ENCODE assay signal across 8 mouse cellular contexts in the genomic region with DNA sequence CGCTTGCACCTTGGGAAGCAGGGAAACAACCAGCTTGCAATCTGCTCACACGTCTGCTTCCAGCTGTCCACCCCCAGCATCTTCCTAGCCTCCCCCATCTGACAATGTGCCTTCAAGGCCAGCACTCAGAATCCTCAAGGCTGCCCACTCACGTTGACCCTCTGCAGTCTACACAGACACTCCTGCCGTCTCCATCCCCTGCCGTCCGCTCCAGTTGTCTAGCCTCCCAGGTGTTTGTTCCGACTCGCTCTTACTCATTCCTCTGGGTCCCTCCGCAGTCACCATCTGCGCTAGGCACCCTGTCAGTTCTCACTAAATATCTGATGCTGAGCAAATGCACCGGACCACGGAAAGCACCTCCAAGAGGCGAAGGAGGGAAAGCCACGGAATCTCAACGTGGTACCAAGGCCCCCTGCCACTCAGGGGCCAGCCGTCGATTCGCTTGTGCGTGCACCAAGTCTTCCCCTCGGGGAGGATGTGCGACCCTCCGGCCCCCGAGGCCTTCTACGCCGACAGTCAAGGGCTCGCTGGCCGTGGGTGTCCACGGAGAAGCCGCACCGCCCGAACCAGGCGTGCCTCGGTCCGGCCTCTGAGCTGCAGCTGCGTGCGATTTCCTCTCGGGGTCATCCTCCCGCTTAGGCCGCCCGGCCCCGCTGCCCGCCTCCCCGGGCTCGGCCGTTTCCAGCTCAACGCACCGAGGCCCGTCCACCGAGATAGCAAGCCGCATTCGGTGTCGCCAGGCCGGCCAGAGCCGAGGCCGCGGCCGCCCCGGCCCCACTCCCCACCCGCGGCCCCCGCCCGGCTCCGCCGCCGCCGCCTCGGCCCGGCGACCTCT. TPM values are rescaled to one million over a fixed set of nuclear protein-coding genes. Genes with fewer than 3 reads are reported as not detected.
DNase-seq lines count a peak whose midpoint lies in the region; ATAC-seq and TF ChIP-seq lines count a peak whose summit lies in the region.

No protein-coding gene starts in this region.

- H3K27me3 ChIP-seq in forebrain, embryonic 13.5 days, result no peaks in the 10 kb centered on the region
- H3K27me3 ChIP-seq in heart, postnatal 0 days (ENCODE audit: control insufficient read depth, insufficient read depth, low read length), result no peaks in the 10 kb centered on the region
- no peaks in the 10 kb centered on the region for H3K27me3 ChIP-seq in liver, embryonic 13.5 days
- no peaks in the 10 kb centered on the region for H3K27me3 ChIP-seq in splenic B cell, adult 2 months (ENCODE audit: control insufficient read depth, insufficient read depth, low read length, poor library complexity, severe bottlenecking)

- no peaks in the 10 kb centered on the region for H3K36me3 ChIP-seq in forebrain, embryonic 13.5 days (ENCODE audit: poor library complexity, severe bottlenecking)
- H3K36me3 ChIP-seq in heart, postnatal 0 days (replicated peaks; ENCODE audit: control insufficient read depth, insufficient read depth, low read length), result no peaks in the 10 kb centered on the region
- H3K36me3 ChIP-seq in liver, embryonic 13.5 days, result no peaks in the 10 kb centered on the region
- H3K36me3 ChIP-seq in splenic B cell, adult 2 months (ENCODE audit: control insufficient read depth, insufficient read depth, low read length, poor library complexity, severe bottlenecking), result no peaks in the 10 kb centered on the region

- DNase-seq in heart, postnatal 0 days (ENCODE audit: low spot score), result peak; percentile 67
- peak; percentile 43 to 75 for DNase-seq in kidney, postnatal 36 days
- DNase-seq in liver, embryonic 13.5 days, result peak; percentile 36
- DNase-seq in natural killer cell, adult 2 months (ENCODE audit: low spot score in 2 of 2), result peak; percentile 53 to 56
- peak; percentile 59 for DNase-seq in splenic B cell, adult 2 months (ENCODE audit: low read depth, low spot score)

- TF ChIP-seq EP300 in heart, postnatal 0 days (IDR thresholded peaks at IDR 0.05; ENCODE audit: low read depth), result no peak

- H3K9ac ChIP-seq in forebrain, embryonic 13.5 days, result peak overlapping the region; percentile 89
- H3K9ac ChIP-seq in heart, postnatal 0 days (replicated peaks; ENCODE audit: low read depth, low read length), result peak overlapping the region; percentile 97
- peak overlapping the region; percentile 89 for H3K9ac ChIP-seq in liver, embryonic 13.5 days

- H3K9me3 ChIP-seq in forebrain, embryonic 13.5 days (replicated peaks), result no peaks in the 10 kb centered on the region
- no peaks in the 10 kb centered on the region for H3K9me3 ChIP-seq in heart, postnatal 0 days (replicated peaks; ENCODE audit: control insufficient read depth, low read length)
- H3K9me3 ChIP-seq in liver, embryonic 13.5 days (replicated peaks), result no peaks in the 10 kb centered on the region

- ATAC-seq in CD4-positive, CD25-positive, alpha-beta regulatory T cell, adult 4 months, result peak; percentile 46
- ATAC-seq in cerebellum, adult (ENCODE audit: insufficient number of reproducible peaks, low FRiP score, low TSS enrichment), result peak; percentile 57; the same call in 1 of the 2 replicates
- peak; percentile 59 for ATAC-seq in forebrain, embryonic 13.5 days
- peak; percentile 57 for ATAC-seq in heart, postnatal 0 days (ENCODE audit: insufficient read depth, low read depth)
- peak; percentile 30 for ATAC-seq in liver, embryonic 13.5 days (ENCODE audit: low read depth)

- H3K4me2 ChIP-seq in forebrain, embryonic 13.5 days, result peak overlapping the region; percentile 79
- H3K4me2 ChIP-seq in heart, postnatal 0 days (ENCODE audit: low read depth, low read length), result peak overlapping the region; percentile 79
- H3K4me2 ChIP-seq in liver, embryonic 13.5 days, result peak overlapping the region; percentile 99

- TF ChIP-seq CTCF in heart, postnatal 0 days (IDR thresholded peaks at IDR 0.05; ENCODE audit: low read depth), result peak; percentile 23; the same call in 1 of the 2 replicates

- under 1% methylated on average over 57 of the region's 69 CpGs for WGBS in forebrain, embryonic 13.5 days
- WGBS in heart, postnatal 0 days, result 2% methylated on average over 56 of the region's 69 CpGs
- WGBS in liver, embryonic 13.5 days (ENCODE audit: insufficient replicate concordance), result 2% methylated on average over 69 of the region's 69 CpGs

- H3K4me1 ChIP-seq in forebrain, embryonic 13.5 days, result peaks cover 22% of the 10 kb centered on the region
- peaks cover 8% of the 10 kb centered on the region; the same call in 1 of the 2 replicates for H3K4me1 ChIP-seq in heart, postnatal 0 days (ENCODE audit: control insufficient read depth, insufficient read depth)
- H3K4me1 ChIP-seq in liver, embryonic 13.5 days (replicated peaks), result peaks cover 42% of the 10 kb centered on the region

- peak overlapping the region; percentile 92 for H3K27ac ChIP-seq in forebrain, embryonic 13.5 days
- H3K27ac ChIP-seq in heart, postnatal 0 days (ENCODE audit: low read depth), result peak overlapping the region; percentile 99
- H3K27ac ChIP-seq in liver, embryonic 13.5 days, result peak overlapping the region; percentile 90

- H3K4me3 ChIP-seq in forebrain, embryonic 13.5 days, result peak overlapping the region; percentile 76
- peak overlapping the region; percentile 90 for H3K4me3 ChIP-seq in heart, postnatal 0 days (ENCODE audit: low read depth, low read length)
- H3K4me3 ChIP-seq in liver, embryonic 13.5 days (replicated peaks), result peak overlapping the region; percentile 83

RNA-seq across cellular contexts. Expression of gene Crtc3, which starts 0.7 kb away (rescaled TPM):
- polyA plus RNA-seq in CD4-positive, CD25-positive, alpha-beta regulatory T cell, adult 4 months (2017; shearing (Covaris generic)), result 10 to 100 TPM; 17.1 to 21.3 TPM
- polyA plus RNA-seq in forebrain, embryonic 13.5 days (2015; fragmentation: Nextera tagmentation; extraction: Ambion mirVana), result 10.3 and 11.5 TPM in 2 replicates
- 9.4 and 24.9 TPM in 2 replicates for total RNA-seq in heart, postnatal 0 days (2014; rRNA removed; ENCODE audit: low replicate concordance)
- 10.5 and 11.4 TPM in 2 replicates for polyA plus RNA-seq in heart, postnatal 0 days (2015; fragmentation: Nextera tagmentation; extraction: Ambion mirVana)
- polyA plus RNA-seq in liver, embryonic 13.5 days (2015; fragmentation: Nextera tagmentation; extraction: Ambion mirVana), result 4.1 and 5.5 TPM in 2 replicates

Comparison
In these comparisons a context has a peak if more than half of its experiments do, and no peak if none do; other contexts are left out.
1. Peak in every context shown above with its lines: DNase-seq, ATAC-seq, H3K4me3 ChIP-seq and H3K27ac ChIP-seq.